Mouse (Mus musculus) spleen, postnatal 14 days (tissue): Measurements from ENCODE around the gene Tmem179b.

Source experiments
- DNase-seq, 2 experiments: peaks; one replicate each; pipeline ENCODE4 v3.0.0; 2021 to 2022; ENCODE audit warnings: low spot score in 2 of 2

The Tmem179b gene

DNA sequence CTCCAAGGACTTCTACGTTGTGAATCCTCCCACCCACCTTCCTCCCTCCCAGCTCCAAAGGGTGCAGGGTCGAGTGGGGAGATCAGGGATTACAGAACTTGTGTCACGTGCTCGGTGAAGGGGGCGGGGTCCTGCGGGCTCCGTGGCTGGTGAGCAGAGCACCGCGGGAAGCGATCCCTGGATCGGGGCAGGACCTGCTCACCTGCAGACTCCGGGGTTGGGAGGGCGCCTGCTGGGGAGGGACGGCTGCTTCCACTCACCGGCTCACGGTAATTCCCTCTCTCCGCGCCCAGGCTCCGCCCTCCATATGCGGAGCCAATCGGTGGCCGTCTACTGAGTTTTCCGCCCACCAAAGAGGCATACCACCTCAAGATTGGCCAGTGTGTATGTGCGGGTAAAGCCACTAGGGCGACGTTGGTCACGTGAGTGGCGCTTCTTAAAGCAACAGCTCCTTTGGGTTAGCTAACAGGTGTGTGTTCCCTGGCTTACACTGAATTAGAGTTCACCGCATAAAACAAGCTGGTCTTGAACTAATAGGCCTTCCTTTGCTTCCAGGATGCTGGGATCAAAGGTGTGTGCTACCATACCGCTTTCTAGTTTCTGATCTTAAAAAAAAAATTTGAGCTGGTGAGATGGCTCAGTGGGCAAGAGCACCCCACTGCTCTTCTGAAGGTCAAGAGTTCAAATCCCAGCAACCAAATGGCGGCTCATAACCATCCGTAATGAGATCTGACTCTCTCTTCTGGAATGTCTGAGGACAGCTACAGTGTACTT, 11.9 kb upstream of the Tmem179b start, which contains the start of gene Taf6l:
Gene Taf6l (minus strand): TSS at position 410 of the 774 bp plus-strand sequence.
- peak; percentile 81 to 85 for DNase-seq

GRCm38 (mm10) chr19:8774951-8775421, 719 bp upstream of the Tmem179b start:
- peak in 1 of 2 experiments; percentile 26 for DNase-seq

DNA sequence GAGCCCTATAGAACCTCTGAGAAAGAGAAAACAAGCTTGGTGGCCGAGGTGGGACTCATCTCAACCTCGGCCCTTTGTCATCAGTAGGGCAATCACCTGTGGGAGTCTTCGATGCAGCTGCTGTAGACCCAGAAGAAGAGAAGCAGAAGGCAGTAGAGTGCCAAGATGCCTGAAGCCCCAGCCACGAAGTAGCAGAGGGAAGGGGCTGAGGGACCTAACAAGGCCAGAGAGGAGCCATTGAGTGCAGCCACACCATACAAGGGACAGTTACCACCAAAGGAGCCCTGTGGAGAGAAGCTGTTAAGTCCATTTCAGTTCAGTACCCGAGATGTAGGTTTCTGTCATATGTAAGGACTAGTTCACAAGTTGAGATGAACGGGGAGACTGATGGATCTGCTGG, 858 bp downstream of the Tmem179b start:
- no peak for DNase-seq

DNA sequence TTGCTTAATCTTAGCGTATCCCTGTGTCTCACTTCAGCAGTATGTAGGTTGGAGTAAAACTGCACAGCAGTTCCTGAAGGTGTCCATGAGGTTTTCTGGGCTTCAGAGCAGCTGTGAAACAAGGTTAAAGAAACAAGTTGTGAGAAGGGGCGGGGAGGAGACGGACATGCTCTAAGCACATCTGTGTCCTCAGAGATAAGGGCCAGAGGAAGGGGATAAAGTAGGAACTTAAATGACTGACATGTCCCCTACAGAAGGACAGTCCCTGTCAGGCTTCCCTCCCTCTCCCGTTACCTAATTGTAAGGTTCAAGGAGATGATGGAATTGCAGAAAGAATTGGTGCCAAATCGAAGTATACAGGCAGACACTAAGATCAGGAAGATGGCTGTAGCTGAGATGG, 1.3 kb downstream of the Tmem179b start:
- DNase-seq = no peak

DNA sequence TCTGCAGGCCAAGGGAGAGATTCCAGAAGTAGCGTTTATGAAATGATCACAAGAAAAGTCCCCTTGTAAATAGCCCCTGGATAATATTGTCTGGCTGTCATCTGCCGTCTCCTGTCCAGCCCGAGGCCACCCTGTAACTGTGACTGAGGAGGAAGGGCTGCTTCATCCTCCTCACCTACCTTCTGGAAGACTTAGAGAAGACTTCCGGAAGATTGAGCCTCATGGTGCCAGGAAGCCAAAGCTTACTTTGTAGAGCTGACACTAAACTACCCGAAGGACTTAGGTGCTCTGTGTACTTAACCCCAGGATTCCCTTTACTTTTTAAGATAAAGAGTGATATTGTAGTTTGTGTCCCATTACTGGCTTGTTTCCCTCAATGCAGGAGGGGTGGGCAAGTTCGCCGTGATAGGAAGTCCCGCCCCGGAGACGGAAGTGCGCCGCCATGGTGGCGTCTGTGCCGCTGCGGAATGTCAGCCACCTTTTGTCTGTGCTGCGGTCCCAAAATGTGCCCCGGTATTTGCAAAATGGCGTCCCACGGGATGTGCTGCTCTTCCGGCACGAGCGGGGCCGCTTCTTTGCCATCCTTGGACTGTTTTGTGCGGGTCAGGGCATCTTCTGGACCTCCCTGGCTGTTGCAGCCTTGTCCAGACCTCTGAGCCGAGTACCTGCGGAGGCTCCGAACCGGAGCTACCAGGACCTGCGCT, 3.5 kb downstream of the Tmem179b start, which contains the start of gene Tmem223:
Gene Tmem223 (plus strand): TSS at position 430 of the 704 bp plus-strand sequence.
- peak; percentile 60 to 76 for DNase-seq

DNA sequence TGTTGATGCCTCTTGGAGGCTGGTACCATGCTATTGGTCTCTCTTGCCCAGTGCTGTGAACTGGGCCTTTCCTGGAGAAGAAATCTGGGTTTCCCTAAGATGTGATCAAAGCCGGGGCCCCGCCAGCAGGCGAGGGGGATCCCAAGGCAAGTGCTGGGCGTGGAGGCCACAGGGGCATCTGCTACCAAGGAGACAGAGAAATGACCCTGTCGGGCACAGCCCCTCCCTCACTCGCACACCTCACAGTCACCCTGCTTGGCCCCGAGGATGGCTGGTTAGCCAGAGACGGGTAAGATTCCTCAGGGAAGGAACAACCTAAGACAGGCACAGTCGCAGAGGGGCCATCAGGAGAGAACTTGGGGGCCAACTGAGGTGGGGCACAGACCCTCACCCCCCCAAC, 8.7 kb downstream of the Tmem179b start:
- no peak for DNase-seq

DNA sequence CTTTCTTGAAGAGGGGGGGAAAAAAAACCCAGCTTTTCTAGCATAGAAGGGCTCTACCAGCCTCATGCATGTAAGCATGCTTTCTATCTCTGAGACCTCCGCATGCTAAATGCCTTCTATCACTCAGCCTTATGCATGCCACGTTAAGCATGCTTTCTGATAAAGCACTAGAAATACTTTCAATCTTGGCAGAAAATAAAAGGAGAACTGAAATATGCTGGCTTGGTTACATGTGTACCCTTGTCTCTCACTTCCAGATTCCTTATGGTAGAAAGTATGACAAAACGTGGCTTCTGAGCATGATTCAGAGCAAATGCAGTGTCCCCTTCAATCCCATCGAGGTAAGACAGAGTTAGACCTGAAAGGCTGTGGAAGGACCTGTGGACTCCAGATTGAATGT, 11.0 kb downstream of the Tmem179b start:
- no peak for DNase-seq

GRCm38 (mm10) chr19:8760757-8761156, 13.5 kb downstream of the Tmem179b start:
- DNase-seq = no peak

DNA sequence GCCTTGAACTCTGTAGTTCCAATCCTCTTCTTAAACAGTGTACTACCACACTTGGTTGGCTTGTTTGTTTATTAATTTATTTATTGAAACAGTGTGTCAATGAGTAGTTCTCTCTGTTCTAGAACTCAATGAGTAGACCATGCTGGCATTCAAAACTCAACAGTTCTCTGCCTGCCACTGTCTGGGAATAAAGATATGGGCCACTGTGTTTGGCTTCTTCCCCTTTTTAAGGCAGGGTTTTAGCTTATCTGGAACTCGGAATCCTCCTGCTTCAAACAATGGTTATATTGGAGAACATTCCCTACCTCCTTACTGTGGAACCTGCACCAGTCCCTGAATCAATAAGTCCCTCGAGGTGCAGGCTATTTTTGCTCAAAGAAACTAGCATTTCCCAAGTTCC, 15.4 kb downstream of the Tmem179b start:
- no peak for DNase-seq

- no peak for DNase-seq
Measured at GRCm38 (mm10) chr19:8757471-8757998, 16.7 kb downstream of the Tmem179b start.

- DNase-seq = peak; percentile 89 to 94
Measured at GRCm38 (mm10) chr19:8756635-8757387, 17.5 kb downstream of the Tmem179b start, which contains the start of gene Nxf1. Gene Nxf1, plus strand, starts transcription at chr19:8757073.

DNA sequence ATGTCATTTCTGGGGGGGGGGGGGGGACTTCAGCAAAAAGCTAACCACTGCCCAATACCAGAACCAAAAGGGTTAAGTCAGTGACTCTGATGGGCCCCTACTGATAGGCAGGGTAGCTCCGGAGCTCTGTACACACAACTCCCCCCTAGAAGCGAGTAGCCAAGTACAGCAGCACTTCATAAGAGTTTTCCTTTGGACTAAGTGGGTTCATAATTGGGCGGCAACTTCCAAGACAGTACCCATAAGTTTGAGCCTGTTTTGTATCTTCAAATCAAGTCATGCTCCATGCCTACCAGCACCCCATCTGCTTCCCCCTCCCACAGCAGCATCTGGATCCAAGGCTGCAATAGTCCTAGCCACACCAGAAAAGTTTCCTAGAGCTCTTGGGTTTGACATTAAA, 18.6 kb downstream of the Tmem179b start:
- no peak for DNase-seq

GRCm38 (mm10) chr19:8747368-8747767, 26.9 kb downstream of the Tmem179b start:
- DNase-seq = no peak

DNA sequence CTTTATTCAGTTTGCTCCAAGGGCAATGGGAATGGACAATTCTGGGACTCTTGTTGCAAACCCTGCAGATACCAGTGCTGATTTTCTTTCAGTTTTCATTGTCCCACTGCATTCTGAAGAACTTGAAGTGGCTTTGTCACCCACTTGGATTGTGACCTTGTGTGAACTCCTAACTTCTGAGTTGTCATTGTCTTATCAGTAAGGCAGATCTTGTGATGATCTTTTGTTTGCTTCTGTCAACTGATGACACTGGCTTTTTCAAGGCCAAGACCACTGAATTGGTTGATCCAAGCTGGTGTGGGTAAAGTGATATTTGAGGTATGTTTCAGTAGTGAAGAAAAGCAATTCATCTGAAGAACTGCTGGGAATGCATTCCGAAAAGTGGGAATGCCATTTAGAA, 28.9 kb downstream of the Tmem179b start:
- no peak for DNase-seq

GRCm38 (mm10) chr19:8742176-8742575, 32.1 kb downstream of the Tmem179b start:
- no peak for DNase-seq

DNA sequence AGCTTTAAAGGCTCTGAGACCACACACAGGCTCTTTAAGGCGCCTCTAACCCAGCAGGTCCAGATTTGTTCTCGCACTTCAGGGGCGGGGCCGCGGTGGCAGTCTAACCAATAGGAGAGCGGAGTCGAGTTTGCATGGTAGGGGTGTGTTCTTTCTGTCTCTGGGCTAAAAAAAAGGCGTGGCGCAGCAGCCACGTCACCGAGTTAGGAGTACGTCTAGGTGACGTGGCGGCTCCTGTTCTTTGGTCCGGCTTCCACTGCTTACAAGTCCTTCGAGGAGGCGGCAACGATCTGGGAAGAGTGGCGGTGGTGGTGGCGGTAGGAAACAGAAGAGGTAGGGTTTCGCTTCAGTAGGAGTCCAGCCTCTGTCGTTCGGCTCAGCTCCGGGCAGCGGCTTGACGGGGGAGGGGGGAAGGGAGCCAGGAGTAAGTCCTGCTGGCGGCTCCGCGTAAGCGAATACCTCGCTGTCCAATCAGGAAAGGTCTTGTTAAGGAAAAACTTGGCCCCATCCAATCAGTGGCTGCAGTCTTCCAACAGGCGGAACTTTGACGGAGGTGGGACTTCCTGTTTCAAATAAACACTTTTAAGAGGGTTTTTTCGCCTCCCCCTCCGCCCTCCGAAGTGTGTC, 32.9 kb downstream of the Tmem179b start, which contains the start of gene Stx5a:
Gene Stx5a (plus strand): TSS at position 171 of the 627 bp plus-strand sequence.
- peak; percentile 85 to 90 for DNase-seq

- no peak for DNase-seq
Measured at GRCm38 (mm10) chr19:8740603-8741002, 33.7 kb downstream of the Tmem179b start, which contains the start of gene 1700092M07Rik. Gene 1700092M07Rik, plus strand, starts transcription at chr19:8740718.

- no peak for DNase-seq
Measured at GRCm38 (mm10) chr19:8739646-8740045, 34.6 kb downstream of the Tmem179b start.

GRCm38 (mm10) chr19:8738911-8739310, 35.4 kb downstream of the Tmem179b start:
- DNase-seq = no peak

GRCm38 (mm10) chr19:8736160-8736467, 38.2 kb downstream of the Tmem179b start:
- no peak for DNase-seq
